Mouse (Mus musculus) MEL (cell line): Measurements from ENCODE around the gene Dennd1a. TPM values are rescaled to one million over a fixed set of nuclear protein-coding genes. Genes with fewer than 3 reads are reported as not detected.

Source experiments
- DNase-seq: peaks from one replicate; pipeline ENCODE4 v3.0.0; 2011; ENCODE audit warnings: low read depth, low spot score
- H3K27ac ChIP-seq: 2 replicates; pipeline ENCODE4 v1.5.1; 2012; ENCODE audit warnings: low read depth, mild to moderate bottlenecking, control low read depth, low read length, moderate library complexity; ENCODE audit not compliant: control insufficient read depth
- H3K27me3 ChIP-seq, 2 experiments: fragments of 150-350 bp in 1 of 2; sonication (generic) in 1 of 2; 2 replicates each; pipeline ENCODE4 v1.6.1; 2012; ENCODE audit warnings: low read length in 2 of 2, mild to moderate bottlenecking in 2 of 2, improper control_type of control experiment in 1 of 2, moderate library complexity in 1 of 2; ENCODE audit not compliant: insufficient read depth in 2 of 2, control insufficient read depth in 1 of 2
- H3K36me3 ChIP-seq, 2 experiments: 2 replicates each; pipeline ENCODE4 v1.6.1; 2012 to 2014; ENCODE audit warnings: low read length in 2 of 2, improper control_type of control experiment in 1 of 2, inconsistent platforms in 1 of 2, mild to moderate bottlenecking in 1 of 2; ENCODE audit not compliant: insufficient read depth in 2 of 2, control insufficient read depth in 1 of 2
- H3K4me1 ChIP-seq, 2 experiments: fragments of 150-350 bp in 1 of 2; sonication (generic) in 1 of 2; 2 replicates each; pipeline ENCODE4 v1.6.1; 2012; ENCODE audit warnings: low read length in 2 of 2, improper control_type of control experiment in 1 of 2, mild to moderate bottlenecking in 1 of 2; ENCODE audit not compliant: insufficient read depth in 2 of 2, control insufficient read depth in 1 of 2
- H3K4me3 ChIP-seq, 2 experiments: fragments of 150-350 bp in 1 of 2; sonication (generic) in 1 of 2; 2 replicates each; pipeline ENCODE4 v1.5.1; 2012; ENCODE audit warnings: low read depth in 2 of 2, low read length in 2 of 2, mild to moderate bottlenecking in 2 of 2, moderate library complexity in 2 of 2, control low read depth in 1 of 2, improper control_type of control experiment in 1 of 2; ENCODE audit not compliant: control insufficient read depth in 1 of 2, insufficient read depth in 1 of 2
- H3K79me2 ChIP-seq: 2 replicates; pipeline ENCODE4 v1.6.1; 2012; ENCODE audit warnings: mild to moderate bottlenecking, low read length, moderate library complexity; ENCODE audit not compliant: control insufficient read depth, poor library complexity, insufficient read depth
- H3K9ac ChIP-seq: 2 replicates; pipeline ENCODE4 v1.6.1; 2012; ENCODE audit warnings: low read depth, mild to moderate bottlenecking, control low read depth, low read length, moderate library complexity; ENCODE audit not compliant: control insufficient read depth, poor library complexity, severe bottlenecking
- H3K9me3 ChIP-seq: fragments of 150-350 bp; sonication (generic); replicated peaks from 2 replicates; pipeline ENCODE4 v1.6.1; 2012; ENCODE audit warnings: mild to moderate bottlenecking, low read length, improper control_type of control experiment, moderate library complexity; ENCODE audit not compliant: insufficient read depth
- BHLHE40 ChIP-seq: IDR thresholded peaks from 2 replicates; pipeline ENCODE4 v1.6.1; 2012; ENCODE audit warnings: low read depth, mild to moderate bottlenecking, inconsistent platforms, low read length, improper control_type of control experiment, borderline replicate concordance
- CTCF ChIP-seq, 3 experiments: IDR thresholded peaks in 2 of 3; conservative IDR thresholded peaks in 1 of 3; 2 replicates each; pipeline ENCODE4 v1.5.1; 2011 to 2012; ENCODE audit warnings: low read length in 3 of 3, low read depth in 2 of 3, mild to moderate bottlenecking in 2 of 3, improper control_type of control experiment in 1 of 3, inconsistent platforms in 1 of 3, mixed read lengths in 1 of 3, moderate library complexity in 1 of 3; ENCODE audit not compliant: control insufficient read depth in 1 of 3, insufficient read depth in 1 of 3, poor library complexity in 1 of 3, severe bottlenecking in 1 of 3
- ELF1 ChIP-seq: IDR thresholded peaks from 2 replicates; pipeline ENCODE4 v1.6.1; 2014; ENCODE audit warnings: low read depth, mild to moderate bottlenecking, inconsistent platforms, low read length, improper control_type of control experiment, moderate library complexity
- GABPA ChIP-seq: IDR thresholded peaks from 2 replicates; pipeline ENCODE4 v1.6.1; 2012; ENCODE audit warnings: low read depth, mild to moderate bottlenecking, inconsistent platforms, low read length, improper control_type of control experiment, moderate library complexity
- JUND ChIP-seq: IDR thresholded peaks from 2 replicates; pipeline ENCODE4 v1.6.1; 2011; ENCODE audit warnings: low read depth, mild to moderate bottlenecking, improper control_type of control experiment, low read length
- KAT2A ChIP-seq: conservative IDR thresholded peaks from 2 replicates; pipeline ENCODE4 v1.6.1; 2012; ENCODE audit warnings: low read depth, low read length, improper control_type of control experiment, inconsistent platforms
- MAX ChIP-seq: IDR thresholded peaks from 2 replicates; pipeline ENCODE4 v1.6.1; 2011; ENCODE audit warnings: low read length, improper control_type of control experiment
- MEF2A ChIP-seq: IDR thresholded peaks from 2 replicates; pipeline ENCODE4 v1.6.1; 2014; ENCODE audit warnings: low read depth, mild to moderate bottlenecking, inconsistent platforms, low read length, improper control_type of control experiment; ENCODE audit not compliant: poor library complexity, insufficient replicate concordance, severe bottlenecking; ENCODE audit errors: extremely low read depth
- MXI1 ChIP-seq: IDR thresholded peaks from 2 replicates; pipeline ENCODE4 v1.6.1; 2011; ENCODE audit warnings: mild to moderate bottlenecking, low read depth, low read length, improper control_type of control experiment
- NRF1 ChIP-seq: IDR thresholded peaks from 2 replicates; pipeline ENCODE4 v1.6.1; 2014; ENCODE audit warnings: low read depth, mild to moderate bottlenecking, inconsistent platforms, low read length, improper control_type of control experiment, moderate library complexity; ENCODE audit not compliant: poor library complexity, insufficient read depth, severe bottlenecking
- POLR2AphosphoS2 ChIP-seq: IDR thresholded peaks from 2 replicates; pipeline ENCODE4 v1.6.1; 2011; ENCODE audit warnings: low read length, improper control_type of control experiment
- SMC3 ChIP-seq: IDR thresholded peaks from 2 replicates; pipeline ENCODE4 v1.6.1; 2011; ENCODE audit warnings: low read depth, low read length, improper control_type of control experiment
- TAL1 ChIP-seq: IDR thresholded peaks from 2 replicates; pipeline ENCODE4 v1.6.1; 2012; ENCODE audit warnings: mild to moderate bottlenecking, inconsistent platforms, low read length, moderate library complexity, mixed read lengths
- UBTF ChIP-seq: IDR thresholded peaks from 2 replicates; pipeline ENCODE4 v1.6.1; 2012; ENCODE audit warnings: low read depth, mild to moderate bottlenecking, inconsistent platforms, low read length, improper control_type of control experiment, moderate library complexity, borderline replicate concordance; ENCODE audit not compliant: insufficient read depth
- USF1 ChIP-seq: IDR thresholded peaks from 2 replicates; pipeline ENCODE4 v1.6.1; 2014; ENCODE audit warnings: low read depth, mild to moderate bottlenecking, inconsistent platforms, low read length, improper control_type of control experiment, moderate library complexity
- USF2 ChIP-seq, 2 experiments: IDR thresholded peaks; 2 replicates each; pipeline ENCODE4 v1.6.1; 2011 to 2012; ENCODE audit warnings: improper control_type of control experiment in 2 of 2, low read length in 2 of 2, borderline replicate concordance in 1 of 2, inconsistent platforms in 1 of 2, low read depth in 1 of 2, mild to moderate bottlenecking in 1 of 2; ENCODE audit not compliant: insufficient read depth in 1 of 2
- ZC3H11A ChIP-seq: IDR thresholded peaks from 2 replicates; pipeline ENCODE4 v1.6.1; 2012; ENCODE audit warnings: low read depth, mild to moderate bottlenecking, inconsistent platforms, low read length, improper control_type of control experiment
- ZKSCAN1 ChIP-seq: IDR thresholded peaks from 2 replicates; pipeline ENCODE4 v1.6.1; 2012; ENCODE audit warnings: low read depth, mild to moderate bottlenecking, inconsistent platforms, low read length, improper control_type of control experiment, moderate library complexity
- ZMIZ1 ChIP-seq: IDR thresholded peaks from 2 replicates; pipeline ENCODE4 v1.6.1; 2012; ENCODE audit warnings: low read depth, mild to moderate bottlenecking, inconsistent platforms, low read length, improper control_type of control experiment, moderate library complexity
- polyA plus RNA-seq, 2 experiments: library from polyadenylated mRNA; stranded (reverse) in 1 of 2; unstranded in 1 of 2; fragments of >175 nt in 1 of 2; fragments of >200 nt in 1 of 2; gene quantifications; 2 replicates each; pipeline versions ENCODE4 v1.2.1 to v1.2.4; 2012; ENCODE audit warnings: low replicate concordance in 2 of 2, low read depth in 1 of 2; ENCODE audit not compliant: insufficient read length in 2 of 2, insufficient read depth in 1 of 2, missing spikeins in 1 of 2
- total RNA-seq: library from RNA; depleted of rRNA; stranded (reverse); fragments of 300-350 nt; gene quantifications from 2 replicates; pipeline ENCODE4 v1.2.3, GENCODE M21; 2012

Dennd1a gene
- total and polyA plus RNA-seq, 3 experiments, result 5.0 to 21.8 TPM; not detected in 1

DNA sequence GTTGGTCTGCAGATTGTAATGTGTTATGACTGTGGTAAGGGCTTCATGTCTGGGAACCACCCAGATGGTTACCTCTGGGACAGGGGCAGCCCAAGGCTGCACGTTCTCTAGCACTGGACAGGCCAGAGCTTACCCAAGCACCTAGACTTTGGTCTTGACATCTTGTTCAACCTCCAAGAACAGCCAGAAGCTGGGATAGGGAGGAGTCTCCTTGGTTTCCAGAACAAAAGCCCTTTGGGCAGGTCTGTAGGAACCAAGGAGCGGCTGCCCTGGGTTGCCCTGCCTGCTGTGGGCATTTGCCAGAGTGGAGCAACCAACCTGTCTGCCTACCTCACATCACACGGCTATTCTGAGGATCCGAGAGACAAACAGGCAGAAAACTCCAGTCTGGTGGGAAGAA is 490.1 kb downstream of the Dennd1a start:
- H3K4me1 ChIP-seq, result no peaks in the 10 kb centered on the region
- no peak for DNase-seq
- no peak overlapping the region for H3K9ac ChIP-seq
- TF ChIP-seq TAL1 (no peak), SMC3 (no peak), ZKSCAN1 (no peak), GABPA (no peak), ELF1 (no peak), USF1 (no peak), UBTF (no peak), MEF2A (no peak), ZC3H11A (no peak), POLR2AphosphoS2 (no peak), USF2 (IDR thresholded peaks at IDR 0.05; ENCODE audit: borderline replicate concordance in 1 of 2, insufficient read depth in 1 of 2, low read depth in 1 of 2, low read length in 2 of 2) (no peak), KAT2A (no peak), MAX (no peak), ZMIZ1 (no peak)
- TF ChIP-seq, all 39 proteins: peak for 0
- H3K36me3 ChIP-seq, result no peaks in the 10 kb centered on the region
- H3K27me3 ChIP-seq, result no peaks in the 10 kb centered on the region
- H3K4me3 ChIP-seq, result no peak overlapping the region
- H3K9me3 ChIP-seq, result no peaks in the 10 kb centered on the region
- no peaks in the 10 kb centered on the region for H3K79me2 ChIP-seq
- no peak overlapping the region for H3K27ac ChIP-seq

DNA sequence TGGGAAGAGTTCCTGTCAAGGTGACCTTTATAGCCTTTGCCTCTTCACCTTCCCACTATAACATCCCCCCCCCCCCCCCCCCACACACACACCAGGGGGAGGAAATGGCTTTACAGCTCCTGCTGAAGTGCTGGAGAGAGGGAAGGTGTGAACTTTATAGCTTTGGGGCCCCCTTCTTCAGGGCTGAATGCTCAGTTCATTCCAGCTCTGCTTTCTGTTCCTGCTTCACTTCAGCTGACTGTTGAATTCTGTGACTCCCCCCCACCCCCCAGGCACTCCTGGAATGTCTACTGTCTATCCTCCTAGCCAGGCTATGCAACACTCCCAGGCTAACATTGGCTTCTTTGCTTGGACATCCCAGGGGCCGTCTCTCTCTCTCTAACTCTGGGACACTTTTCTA is 491.2 kb downstream of the Dennd1a start:
- no peak overlapping the region for H3K27ac ChIP-seq
- DNase-seq, result no peak
- no peaks in the 10 kb centered on the region for H3K79me2 ChIP-seq
- H3K4me3 ChIP-seq, result no peak overlapping the region
- no peaks in the 10 kb centered on the region for H3K36me3 ChIP-seq
- no peaks in the 10 kb centered on the region for H3K9me3 ChIP-seq
- no peaks in the 10 kb centered on the region for H3K4me1 ChIP-seq
- H3K9ac ChIP-seq, result no peak overlapping the region
- TF ChIP-seq JUND (no peak), USF1 (no peak), BHLHE40 (no peak), KAT2A (no peak), ZC3H11A (no peak), MXI1 (no peak), MAX (no peak), GABPA (no peak), CTCF (IDR thresholded peaks at IDR 0.05 in 2 of 3, conservative IDR thresholded peaks at IDR 0.05 in 1 of 3; ENCODE audit: control insufficient read depth in 1 of 3, insufficient read depth in 1 of 3, low read depth in 2 of 3, low read length in 3 of 3, poor library complexity in 1 of 3, severe bottlenecking in 1 of 3) (no peak), NRF1 (no peak)
- no peaks in the 10 kb centered on the region for H3K27me3 ChIP-seq
